Mouse (Mus musculus) ZHBTc4 (cell line): ENCODE data around the gene Gpr31b.
A peak's percentile ranks its signal among the peaks of the same experiment; 100 is the strongest.
"Not testable (repeated sequence)": the region's sequence is repeated elsewhere in the genome, so short reads cannot be mapped to it uniquely, and the experiment has no call there.

Experiments
- DNase-seq: peaks from one replicate; pipeline ENCODE4 v3.0.0-alpha.2; 2011; ENCODE audit warnings: low read depth, low spot score

Gpr31b gene

DNA sequence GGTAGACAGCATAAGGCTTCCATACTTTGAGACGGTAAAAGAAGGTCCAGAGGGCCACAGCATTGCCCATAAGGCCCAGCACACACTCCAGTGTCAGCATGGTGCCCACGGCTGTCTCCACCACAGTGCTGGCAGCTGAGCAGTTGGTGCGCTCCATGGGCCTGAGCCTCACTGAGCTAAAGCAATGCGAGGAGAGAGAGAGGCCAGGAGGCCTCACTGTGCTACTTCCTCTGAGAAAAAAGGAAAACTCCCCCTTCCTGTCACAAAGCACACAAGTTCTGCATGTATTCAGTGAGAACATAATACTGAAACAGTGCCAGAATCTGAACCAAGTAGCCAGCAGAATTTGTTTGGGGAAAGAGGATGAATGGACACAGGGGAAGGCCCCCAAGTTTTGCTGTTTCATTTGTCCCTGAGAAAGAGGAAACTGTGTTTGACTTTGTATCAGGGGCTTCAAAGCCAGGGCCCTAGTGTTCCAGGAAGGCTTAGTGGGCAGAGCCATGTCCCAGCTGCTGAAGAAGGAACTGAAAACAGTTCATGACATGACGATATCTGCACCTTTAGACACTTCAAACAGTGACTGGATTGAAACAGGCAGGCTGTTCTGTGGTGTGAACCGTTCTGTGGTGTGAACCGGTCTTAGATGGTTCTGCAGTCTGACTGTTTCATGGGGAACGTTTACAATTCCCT is at the start of gene Gpr31b:
TSS of gene Gpr31b (minus strand) at position 173 of the 690 bp plus-strand sequence.
- DNase-seq, result not testable (repeated sequence)

DNA sequence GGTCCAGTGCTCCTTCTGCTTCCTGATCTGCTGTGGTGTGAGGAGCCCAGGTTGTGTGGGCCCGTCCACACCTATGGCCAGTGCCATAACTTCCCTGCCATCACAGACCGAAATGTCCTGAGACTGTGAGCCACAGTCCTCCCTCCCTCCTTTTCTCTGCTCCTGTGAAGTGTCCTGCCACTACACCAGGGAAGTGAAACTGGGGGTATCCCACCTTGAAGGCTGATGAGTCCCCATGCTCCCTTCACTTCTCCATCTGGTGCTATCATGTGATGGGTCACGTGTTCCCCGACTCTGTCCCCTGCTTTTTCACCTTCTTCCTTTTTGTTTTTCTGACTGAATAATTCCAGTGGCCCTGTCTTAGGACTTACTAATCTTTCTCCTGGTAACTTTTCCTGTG is 40.9 kb upstream of the Gpr31b start:
- not testable (repeated sequence) for DNase-seq

GRCm38 (mm10) chr17:13092100-13092764 is 40.1 kb upstream of the Gpr31b start:
- DNase-seq, result peak; percentile 59

- DNase-seq, result not testable (repeated sequence)
These were observed 39.4 kb upstream of the Gpr31b start for GRCm38 (mm10) chr17:13091510-13091909.

DNA sequence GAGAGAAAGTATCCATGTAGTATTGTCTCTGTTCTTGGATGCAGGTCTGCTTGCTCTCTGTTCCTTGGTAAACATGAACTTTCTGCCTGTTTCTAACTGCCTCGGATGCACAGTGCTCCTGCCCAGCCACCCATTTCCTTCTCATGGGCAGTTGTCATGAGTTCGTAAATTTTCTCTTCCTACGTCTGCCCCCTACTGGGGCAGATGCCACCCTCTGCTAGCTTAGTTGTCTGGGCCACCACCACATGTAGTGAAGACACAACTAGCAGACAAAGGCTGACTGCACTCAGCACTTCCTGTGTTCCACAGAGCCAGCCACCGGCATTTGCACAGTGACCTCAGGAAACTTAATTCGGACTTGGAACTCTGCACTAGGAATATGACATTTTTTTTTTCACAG is 17.1 kb upstream of the Gpr31b start:
- not testable (repeated sequence) for DNase-seq

GRCm38 (mm10) chr17:13067864-13068385 is 15.8 kb upstream of the Gpr31b start:
- not testable (repeated sequence) for DNase-seq

DNA sequence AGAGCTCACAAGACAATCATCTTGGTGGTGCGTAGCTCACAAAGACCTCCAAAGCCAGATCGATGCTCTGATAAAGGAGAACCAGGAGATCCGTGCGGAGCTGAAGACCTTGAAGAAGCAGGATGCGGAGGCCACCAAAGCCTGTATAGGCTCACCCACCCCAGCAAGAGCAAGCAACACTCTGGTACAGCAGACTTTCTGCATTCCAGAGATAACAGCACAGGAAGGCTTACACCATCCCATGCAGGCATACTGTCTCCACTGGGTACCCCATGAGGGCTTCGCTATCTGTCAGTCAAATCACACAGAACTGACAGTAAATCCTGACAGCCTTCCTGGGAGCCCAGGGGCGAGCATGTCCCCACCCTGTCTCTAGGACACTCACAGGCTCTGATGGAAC is 10.8 kb upstream of the Gpr31b start:
- DNase-seq, result not testable (repeated sequence)

DNA sequence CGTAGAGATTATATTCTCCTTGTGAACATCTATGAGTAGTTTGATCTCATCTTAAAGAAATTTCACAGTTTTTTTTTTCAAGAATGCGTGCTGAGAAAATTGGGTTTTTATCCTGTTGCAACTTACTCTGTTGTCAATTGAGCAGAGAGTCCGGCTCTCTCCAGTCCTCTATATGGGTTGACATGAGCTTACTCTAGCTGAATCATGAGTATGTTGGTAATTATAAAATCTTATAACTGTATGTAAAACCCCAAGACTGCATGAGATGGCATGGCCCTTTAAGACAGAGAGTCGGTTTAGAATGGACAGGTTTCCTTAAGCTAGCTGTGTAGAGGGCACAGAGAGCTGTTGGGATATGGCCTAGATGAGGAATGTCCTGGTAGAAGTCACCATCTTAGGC is 8.7 kb upstream of the Gpr31b start, which contains the start of gene Tcp10b:
TSS of gene Tcp10b (plus strand) at position 301 of the 400 bp plus-strand sequence.
- not testable (repeated sequence) for DNase-seq

DNA sequence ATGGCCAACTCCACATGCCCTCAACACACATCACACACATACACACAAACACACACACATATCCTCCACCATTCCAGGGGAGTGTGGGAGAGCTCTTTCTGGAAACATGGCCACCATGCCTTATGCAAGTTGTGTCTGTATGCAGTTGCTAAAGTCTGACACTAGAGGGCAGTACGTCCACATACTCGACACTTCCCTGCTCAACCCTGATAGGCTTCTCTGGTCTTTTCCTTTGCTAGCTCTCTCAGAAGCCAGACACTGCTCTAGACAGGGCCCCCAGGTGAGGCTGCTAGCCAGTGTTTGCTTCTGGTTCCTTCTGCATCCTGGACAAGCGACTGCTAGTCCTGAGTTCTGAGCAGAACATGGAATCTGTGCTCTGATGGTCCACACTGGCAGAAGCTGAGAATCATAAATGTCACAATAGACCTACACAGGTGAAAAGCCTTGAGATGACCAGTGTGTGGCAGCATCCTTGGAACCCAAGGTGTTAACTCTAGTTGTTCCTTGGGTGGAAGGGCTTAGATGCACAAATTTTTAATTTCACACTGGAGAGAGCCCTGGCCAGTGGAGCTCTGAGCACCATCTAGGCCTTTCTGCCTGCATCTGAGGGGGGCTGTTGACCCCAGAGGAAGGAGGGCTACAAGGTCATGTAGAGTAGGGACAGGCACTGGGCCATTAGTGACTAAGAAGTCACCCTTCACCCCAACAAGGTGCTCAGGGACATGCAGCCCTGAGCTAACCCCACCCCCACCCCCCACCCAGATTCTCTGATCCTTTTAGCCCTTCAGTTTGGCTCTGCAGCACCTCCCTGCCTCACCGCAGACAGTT is 8.0 kb downstream of the Gpr31b start:
- peak; percentile 88 for DNase-seq

- not testable (repeated sequence) for DNase-seq
These were observed 15.4 kb downstream of the Gpr31b start for GRCm38 (mm10) chr17:13036627-13037192.

- DNase-seq, result no peak
These were observed 38.8 kb downstream of the Gpr31b start for GRCm38 (mm10) chr17:13013316-13013715.

- DNase-seq, result peak; percentile 71
These were observed 42.2 kb downstream of the Gpr31b start for GRCm38 (mm10) chr17:13009887-13010286.

GRCm38 (mm10) chr17:13008528-13008927 is 43.6 kb downstream of the Gpr31b start:
- no peak for DNase-seq

DNA sequence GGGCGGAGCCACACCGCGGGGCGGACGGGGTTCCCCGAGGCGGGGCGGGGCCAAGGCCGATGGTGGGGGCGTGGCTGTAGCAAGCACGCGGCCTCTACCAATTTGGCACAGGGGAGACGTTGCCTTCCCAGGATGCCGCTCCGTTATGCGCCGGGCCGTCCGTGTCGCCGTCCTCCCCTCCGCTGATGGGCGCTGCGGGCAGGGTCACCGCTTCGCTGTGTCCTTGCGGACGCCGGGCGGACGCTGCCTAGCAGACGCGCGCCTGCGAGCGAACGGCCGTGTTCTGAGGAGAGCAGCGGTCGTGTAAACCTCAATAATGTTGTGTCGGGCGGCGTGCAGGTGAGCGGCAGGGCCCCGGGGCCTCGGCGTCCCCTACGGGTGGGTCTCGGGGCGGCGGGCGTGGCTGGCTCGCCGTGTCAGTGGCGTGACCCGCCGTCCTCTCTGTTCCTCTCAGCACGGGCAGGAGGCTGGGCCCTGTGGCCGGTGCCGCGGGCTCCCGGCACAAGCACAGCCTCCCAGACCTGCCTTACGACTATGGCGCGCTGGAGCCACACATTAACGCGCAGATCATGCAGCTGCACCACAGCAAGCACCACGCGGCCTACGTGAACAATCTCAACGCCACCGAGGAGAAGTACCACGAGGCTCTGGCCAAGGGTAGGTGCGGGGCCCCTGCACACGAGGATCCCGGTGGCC is 44.2 kb downstream of the Gpr31b start:
- DNase-seq, result peak; percentile 98

- DNase-seq, result no peak
These were observed 45.1 kb downstream of the Gpr31b start for GRCm38 (mm10) chr17:13006984-13007383.

- DNase-seq, result not testable (repeated sequence)
These were observed 45.5 kb downstream of the Gpr31b start, which contains the start of gene Sod2 for GRCm38 (mm10) chr17:13006546-13006945. Sod2 (plus strand) TSS chr17:13006846.

GRCm38 (mm10) chr17:13004436-13004835 is 47.7 kb downstream of the Gpr31b start:
- DNase-seq, result peak; percentile 57

GRCm38 (mm10) chr17:13002243-13002642 is 49.9 kb downstream of the Gpr31b start:
- not testable (repeated sequence) for DNase-seq
